Mouse (Mus musculus) neural tube, embryonic 12.5 days (tissue): ENCODE measurements at regions not wholly inside any gene's neighbourhood (a gene's known extent, or its start where the extent isn't known, plus 50 kb on each side); places are given as distances from the start of the nearest gene placed in this dataset.

Experiments
- ATAC-seq: fragments of 200-750 bp; cut with Nextera tagmentation; 2 replicates; pipeline ENCODE4 v1.8.0; 2017; ENCODE audit warnings: low read depth, mild to moderate bottlenecking, moderate TSS enrichment, moderate library complexity; ENCODE audit not compliant: low FRiP score
- H3K27ac ChIP-seq: fragments of 300-500 bp; sonication (generic); 2 replicates; pipeline ENCODE4 v1.5.1; 2016
- H3K27me3 ChIP-seq: fragments of 300-500 bp; sonication (generic); replicated peaks from 2 replicates; pipeline ENCODE4 v1.6.1; 2016; ENCODE audit warnings: mild to moderate bottlenecking
- H3K36me3 ChIP-seq: fragments of 300-500 bp; sonication (generic); 2 replicates; pipeline ENCODE4 v1.6.1; 2016; ENCODE audit warnings: mild to moderate bottlenecking
- H3K4me1 ChIP-seq: fragments of 300-500 bp; sonication (generic); 2 replicates; pipeline ENCODE4 v1.6.1; 2016
- H3K4me2 ChIP-seq: fragments of 300-500 bp; sonication (generic); replicated peaks from 2 replicates; pipeline ENCODE4 v1.6.1; 2016; ENCODE audit warnings: mild to moderate bottlenecking
- H3K4me3 ChIP-seq: fragments of 300-500 bp; sonication (generic); 2 replicates; pipeline ENCODE4 v1.5.1; 2016
- H3K9ac ChIP-seq: fragments of 300-500 bp; sonication (generic); 2 replicates; pipeline ENCODE4 v1.6.1; 2016; ENCODE audit warnings: mild to moderate bottlenecking
- H3K9me3 ChIP-seq: fragments of 300-500 bp; sonication (generic); 2 replicates; pipeline ENCODE4 v1.6.1; 2016; ENCODE audit warnings: mild to moderate bottlenecking
- WGBS: fragments of 180-500 bp; shearing (Covaris S2); methylation state at CpG from one replicate; pipeline ENCODE4 v1.1.7; 2016; 5-methylcytosine and 5-hydroxymethylcytosine counted together

GRCm38 (mm10) chr11:8249468-8249867 is 414.9 kb downstream of the Tns3 start:
- ATAC-seq: no peak
- Histone ChIP-seq H3K4me2 (no peak overlapping the region), H3K9me3 (no peaks in the 10 kb centered on the region), H3K4me3 (no peak overlapping the region), H3K27me3 (no peaks in the 10 kb centered on the region), H3K27ac (no peak overlapping the region), H3K4me1 (no peaks in the 10 kb centered on the region), H3K36me3 (no peaks in the 10 kb centered on the region), H3K9ac (no peak overlapping the region)
- WGBS: 61% methylated on average over 8 of the region's 8 CpGs

GRCm38 (mm10) chr11:8247535-8247934 is 416.8 kb downstream of the Tns3 start:
- H3K4me3 ChIP-seq: no peak overlapping the region
- no peaks in the 10 kb centered on the region for H3K27me3 ChIP-seq
- H3K9ac ChIP-seq: no peak overlapping the region
- no peaks in the 10 kb centered on the region for H3K9me3 ChIP-seq
- no peak overlapping the region for H3K27ac ChIP-seq
- 61% methylated on average over 5 of the region's 5 CpGs for WGBS
- H3K4me1 ChIP-seq: no peaks in the 10 kb centered on the region
- no peak overlapping the region for H3K4me2 ChIP-seq
- no peaks in the 10 kb centered on the region for H3K36me3 ChIP-seq
- no peak for ATAC-seq

GRCm38 (mm10) chr11:8247024-8247423 is 417.3 kb downstream of the Tns3 start:
- H3K9me3 ChIP-seq: no peaks in the 10 kb centered on the region
- ATAC-seq: no peak
- H3K36me3 ChIP-seq: no peaks in the 10 kb centered on the region
- no peak overlapping the region for H3K4me2 ChIP-seq
- H3K27ac ChIP-seq: no peak overlapping the region
- H3K4me3 ChIP-seq: no peak overlapping the region
- H3K4me1 ChIP-seq: no peaks in the 10 kb centered on the region
- no peaks in the 10 kb centered on the region for H3K27me3 ChIP-seq
- no peak overlapping the region for H3K9ac ChIP-seq
- WGBS: 88% methylated on average over 2 of the region's 2 CpGs

GRCm38 (mm10) chr11:8245408-8246003 is 418.8 kb downstream of the Tns3 start:
- no peak; the same call in 1 of the 2 replicates for ATAC-seq

GRCm38 (mm10) chr11:8238498-8238897 is 425.8 kb downstream of the Tns3 start:
- H3K27me3 ChIP-seq: no peaks in the 10 kb centered on the region
- no peak overlapping the region for H3K27ac ChIP-seq
- WGBS: 77% methylated on average over 1 of the region's 1 CpGs
- no peaks in the 10 kb centered on the region for H3K4me1 ChIP-seq
- H3K9ac ChIP-seq: no peak overlapping the region
- H3K36me3 ChIP-seq: no peaks in the 10 kb centered on the region
- H3K4me2 ChIP-seq: no peak overlapping the region
- H3K4me3 ChIP-seq: no peak overlapping the region
- H3K9me3 ChIP-seq: no peaks in the 10 kb centered on the region
- ATAC-seq: no peak

More at GRCm38 (mm10) chr11:8245408-8246003, 418.8 kb downstream of the Tns3 start:
- no peak overlapping the region for H3K4me3 ChIP-seq
- WGBS: 43% methylated on average over 3 of the region's 3 CpGs
- no peak overlapping the region for H3K9ac ChIP-seq
- H3K36me3 ChIP-seq: no peaks in the 10 kb centered on the region
- H3K27me3 ChIP-seq: no peaks in the 10 kb centered on the region
- H3K27ac ChIP-seq: no peak overlapping the region
- H3K4me2 ChIP-seq: no peak overlapping the region
- H3K9me3 ChIP-seq: no peaks in the 10 kb centered on the region
- H3K4me1 ChIP-seq: no peaks in the 10 kb centered on the region

- no peaks in the 10 kb centered on the region for H3K36me3 ChIP-seq
- no peaks in the 10 kb centered on the region for H3K4me1 ChIP-seq
- ATAC-seq: no peak
- no peak overlapping the region for H3K4me3 ChIP-seq
- H3K9ac ChIP-seq: no peak overlapping the region
- WGBS: 66% methylated on average over 4 of the region's 4 CpGs
- no peaks in the 10 kb centered on the region for H3K9me3 ChIP-seq
- H3K27me3 ChIP-seq: no peaks in the 10 kb centered on the region
- H3K4me2 ChIP-seq: no peak overlapping the region
- no peak overlapping the region for H3K27ac ChIP-seq
These were observed 426.8 kb downstream of the Tns3 start for GRCm38 (mm10) chr11:8237556-8237955.

- no peak overlapping the region for H3K27ac ChIP-seq
- H3K9me3 ChIP-seq: no peaks in the 10 kb centered on the region
- H3K9ac ChIP-seq: no peak overlapping the region
- H3K4me2 ChIP-seq: no peak overlapping the region
- no peaks in the 10 kb centered on the region for H3K36me3 ChIP-seq
- 88% methylated on average over 2 of the region's 2 CpGs for WGBS
- no peak overlapping the region for H3K4me3 ChIP-seq
- ATAC-seq: no peak
- no peaks in the 10 kb centered on the region for H3K4me1 ChIP-seq
- H3K27me3 ChIP-seq: no peaks in the 10 kb centered on the region
These were observed 428.3 kb downstream of the Tns3 start for GRCm38 (mm10) chr11:8236056-8236455.

- Histone ChIP-seq H3K4me2 (no peak overlapping the region), H3K9me3 (no peaks in the 10 kb centered on the region), H3K9ac (no peak overlapping the region), H3K27ac (no peak overlapping the region), H3K27me3 (no peaks in the 10 kb centered on the region), H3K4me1 (no peaks in the 10 kb centered on the region), H3K4me3 (no peak overlapping the region), H3K36me3 (no peaks in the 10 kb centered on the region)
- WGBS: 71% methylated on average over 9 of the region's 9 CpGs
- ATAC-seq: no peak
These were observed 431.6 kb downstream of the Tns3 start for GRCm38 (mm10) chr11:8232636-8233189.

- Histone ChIP-seq H3K36me3 (no peaks in the 10 kb centered on the region), H3K4me1 (no peaks in the 10 kb centered on the region), H3K27ac (no peak overlapping the region), H3K4me2 (no peak overlapping the region), H3K4me3 (no peak overlapping the region), H3K9ac (no peak overlapping the region), H3K9me3 (no peaks in the 10 kb centered on the region), H3K27me3 (no peaks in the 10 kb centered on the region)
- 67% methylated on average over 7 of the region's 7 CpGs for WGBS
- ATAC-seq: no peak
These were observed 434.5 kb downstream of the Tns3 start for GRCm38 (mm10) chr11:8229787-8230186.

- Histone ChIP-seq H3K4me3 (no peak overlapping the region), H3K4me2 (no peak overlapping the region), H3K9ac (no peak overlapping the region), H3K36me3 (no peaks in the 10 kb centered on the region), H3K27ac (no peak overlapping the region), H3K4me1 (no peaks in the 10 kb centered on the region), H3K27me3 (no peaks in the 10 kb centered on the region), H3K9me3 (no peaks in the 10 kb centered on the region)
- WGBS: 56% methylated on average over 8 of the region's 8 CpGs
- no peak for ATAC-seq
These were observed 436.4 kb downstream of the Tns3 start for GRCm38 (mm10) chr11:8227772-8228425.

GRCm38 (mm10) chr11:8224366-8224765 is 440.0 kb downstream of the Tns3 start:
- Histone ChIP-seq H3K27me3 (no peaks in the 10 kb centered on the region), H3K4me3 (no peak overlapping the region), H3K9ac (no peak overlapping the region), H3K4me2 (no peak overlapping the region), H3K9me3 (no peaks in the 10 kb centered on the region), H3K4me1 (no peaks in the 10 kb centered on the region), H3K27ac (no peak overlapping the region), H3K36me3 (no peaks in the 10 kb centered on the region)
- no peak for ATAC-seq
- 79% methylated on average over 1 of the region's 1 CpGs for WGBS

GRCm38 (mm10) chr11:8220618-8221017 is 443.7 kb downstream of the Tns3 start:
- ATAC-seq: no peak
- WGBS: 74% methylated on average over 3 of the region's 3 CpGs
- H3K27ac ChIP-seq: no peak overlapping the region

GRCm38 (mm10) chr11:8219911-8220310 is 444.4 kb downstream of the Tns3 start:
- Histone ChIP-seq H3K4me1 (no peaks in the 10 kb centered on the region), H3K27ac (no peak overlapping the region), H3K36me3 (no peaks in the 10 kb centered on the region), H3K27me3 (no peaks in the 10 kb centered on the region), H3K4me2 (no peak overlapping the region), H3K9me3 (no peaks in the 10 kb centered on the region), H3K4me3 (no peak overlapping the region), H3K9ac (no peak overlapping the region)
- no peak for ATAC-seq
- WGBS: 62% methylated on average over 6 of the region's 6 CpGs

More at GRCm38 (mm10) chr11:8220618-8221017, 443.7 kb downstream of the Tns3 start:
- H3K4me3 ChIP-seq: no peak overlapping the region
- no peaks in the 10 kb centered on the region for H3K9me3 ChIP-seq
- no peaks in the 10 kb centered on the region for H3K4me1 ChIP-seq
- H3K4me2 ChIP-seq: no peak overlapping the region
- no peaks in the 10 kb centered on the region for H3K36me3 ChIP-seq
- H3K9ac ChIP-seq: no peak overlapping the region
- H3K27me3 ChIP-seq: no peaks in the 10 kb centered on the region
